Mouse (Mus musculus) embryonic stem cell, embryonic (primary cell): ENCODE data around the gene Guca2b.

Experiments used
- CTCF ChIA-PET, 4 experiments: fragments of 300-600 bp in 2 of 4; fragments of 350-600 bp in 2 of 4; sonication (Branson Sonifier 250); formaldehyde crosslinking; loops; one replicate each; lab custom pipeline; 2022; ENCODE audit warnings: inconsistent platforms in 2 of 4; lab: Charles Lee
- POLR2A ChIA-PET, 4 experiments: fragments of 300-600 bp in 2 of 4; fragments of 350-600 bp in 2 of 4; sonication (Branson Sonifier 250); formaldehyde crosslinking; loops; one replicate each; lab custom pipeline; 2022; ENCODE audit warnings: antibody characterized with exemption in 4 of 4, inconsistent platforms in 1 of 4; lab: Charles Lee

Guca2b gene

GRCm38 (mm10) chr4:119658731-119659130, at the start of gene Guca2b:
TSS of gene Guca2b (minus strand) at chr4:119658954.
- ChIA-PET POLR2A (interaction anchor here in 2 of 4 experiments (1.0 to 1.3 kb wide), 3 partner anchors 15 to 28 kb away, joined by 3 to 4 read pairs (median 3); no protein-coding TSS in a partner anchor), CTCF (interaction anchor here in 1 of 4 experiments (0.9 kb wide), 1 partner anchor 28 kb away, joined by 3 read pairs; no protein-coding TSS in a partner anchor)

- ChIA-PET CTCF (interaction anchor here in 2 of 4 experiments (0.6 to 0.7 kb wide), 3 partner anchors 68 to 1024 kb away, joined by 3 to 4 read pairs (median 3); no protein-coding TSS in a partner anchor), POLR2A (interaction anchor here in 2 of 4 experiments (0.6 to 1.6 kb wide), 3 partner anchors 10 to 39 kb away, joined by 3 to 5 read pairs (median 4); partner anchors contain the start of gene Hivep3 (in 1 of the 2))
Observed at GRCm38 (mm10) chr4:119707751-119708150, 49.0 kb upstream of the Guca2b start.

- ChIA-PET POLR2A (interaction anchor here in 2 of 4 experiments (0.6 to 1.6 kb wide), 3 partner anchors 10 to 39 kb away, joined by 3 to 5 read pairs (median 4); partner anchors contain the start of gene Hivep3 (in 1 of the 2)), CTCF (interaction anchor here in 2 of 4 experiments (0.6 to 0.7 kb wide), 3 partner anchors 69 to 1023 kb away, joined by 3 to 4 read pairs (median 3); no protein-coding TSS in a partner anchor)
Observed at GRCm38 (mm10) chr4:119707326-119707725, 48.6 kb upstream of the Guca2b start.

- CTCF ChIA-PET: no interaction called here
- POLR2A ChIA-PET: no interaction called here
Observed at GRCm38 (mm10) chr4:119703965-119704364, 45.2 kb upstream of the Guca2b start.

GRCm38 (mm10) chr4:119701269-119701954, 42.7 kb upstream of the Guca2b start:
- ChIA-PET POLR2A (no interaction called here), CTCF (interaction anchor here in 1 of 4 experiments (0.8 kb wide), 1 partner anchor 252 kb away, joined by 3 read pairs; no protein-coding TSS in a partner anchor)

- POLR2A ChIA-PET: interaction anchor here in 1 of 4 experiments (1.1 kb wide), 1 partner anchor 9 kb away, joined by 5 read pairs; no protein-coding TSS in a partner anchor
Observed at GRCm38 (mm10) chr4:119698339-119698738, 39.6 kb upstream of the Guca2b start.

GRCm38 (mm10) chr4:119685746-119686145, 27.0 kb upstream of the Guca2b start:
- ChIA-PET POLR2A (interaction anchor here in 2 of 4 experiments (0.6 to 2.0 kb wide), 4 partner anchors 9 to 146 kb away, joined by 4 to 9 read pairs (median 5); partner anchors contain the start of gene Frg2f1 (in 1 of the 2)), CTCF (interaction anchor here in 1 of 4 experiments (1.2 kb wide), 1 partner anchor 18 kb away, joined by 3 read pairs; no protein-coding TSS in a partner anchor)

More at GRCm38 (mm10) chr4:119698339-119698738, 39.6 kb upstream of the Guca2b start:
- CTCF ChIA-PET: no interaction called here

GRCm38 (mm10) chr4:119682596-119682995, 23.8 kb upstream of the Guca2b start:
- CTCF ChIA-PET: interaction anchor here in 2 of 4 experiments (0.6 to 0.7 kb wide), 2 partner anchors 152 to 280 kb away, joined by 4 to 5 read pairs; no protein-coding TSS in a partner anchor
- POLR2A ChIA-PET: interaction anchor here in 2 of 4 experiments (0.6 to 1.2 kb wide), 4 partner anchors 12 to 52 kb away, joined by 3 to 5 read pairs (median 4); no protein-coding TSS in a partner anchor

- ChIA-PET POLR2A (interaction anchor here in 2 of 4 experiments (0.6 to 0.7 kb wide), 2 partner anchors 40 to 259 kb away, joined by 3 read pairs; no protein-coding TSS in a partner anchor), CTCF (interaction anchor here in 3 of 4 experiments (0.6 to 0.8 kb wide), 8 partner anchors 11 to 439 kb away, joined by 3 to 13 read pairs (median 3); no protein-coding TSS in a partner anchor)
Observed at GRCm38 (mm10) chr4:119672685-119673084, 13.9 kb upstream of the Guca2b start.

GRCm38 (mm10) chr4:119671164-119671563, 12.4 kb upstream of the Guca2b start:
- ChIA-PET POLR2A (interaction anchor here in 1 of 4 experiments (1.4 to 1.6 kb wide), 2 partner anchors 13 to 208 kb away, joined by 3 read pairs; no protein-coding TSS in a partner anchor), CTCF (interaction anchor here in 2 of 4 experiments (0.5 to 0.6 kb wide), 2 partner anchors 434 to 476 kb away, joined by 3 to 4 read pairs; partner anchors contain the start of gene Svbp (in 1 of the 2))

GRCm38 (mm10) chr4:119670736-119671135, 12.0 kb upstream of the Guca2b start:
- ChIA-PET POLR2A (interaction anchor here in 1 of 4 experiments (1.4 to 1.6 kb wide), 2 partner anchors 13 to 209 kb away, joined by 3 read pairs; no protein-coding TSS in a partner anchor), CTCF (interaction anchor here in 2 of 4 experiments (0.5 kb wide), 3 partner anchors 282 to 900 kb away, joined by 3 to 4 read pairs (median 4); partner anchors contain the start of gene Svbp (in 1 of the 2))

- ChIA-PET POLR2A (interaction anchor here in 1 of 4 experiments (0.6 to 1.6 kb wide), 3 partner anchors 39 to 432 kb away, joined by 3 to 5 read pairs (median 3); no protein-coding TSS in a partner anchor), CTCF (interaction anchor here in 3 of 4 experiments (0.5 to 0.6 kb wide), 3 partner anchors 10 to 899 kb away, joined by 3 to 4 read pairs (median 4); no protein-coding TSS in a partner anchor)
Observed at GRCm38 (mm10) chr4:119670210-119670555, 11.4 kb upstream of the Guca2b start.

- CTCF ChIA-PET: interaction anchor here in 3 of 4 experiments (0.6 to 1.2 kb wide), 3 partner anchors 11 to 38 kb away, joined by 3 read pairs; no protein-coding TSS in a partner anchor
- POLR2A ChIA-PET: interaction anchor here in 2 of 4 experiments (0.6 to 1.6 kb wide), 4 partner anchors 13 to 431 kb away, joined by 3 to 5 read pairs (median 4); no protein-coding TSS in a partner anchor
Observed at GRCm38 (mm10) chr4:119669356-119670209, 10.8 kb upstream of the Guca2b start.

GRCm38 (mm10) chr4:119668596-119668995, 9.8 kb upstream of the Guca2b start:
- CTCF ChIA-PET: interaction anchor here in 2 of 4 experiments (0.7 to 1.4 kb wide), 4 partner anchors 8 to 299 kb away, joined by 3 to 5 read pairs (median 3); no protein-coding TSS in a partner anchor

GRCm38 (mm10) chr4:119668185-119668584, 9.4 kb upstream of the Guca2b start:
- ChIA-PET CTCF (interaction anchor here in 2 of 4 experiments (1.2 to 1.4 kb wide), 3 partner anchors 8 to 298 kb away, joined by 3 to 5 read pairs (median 3); no protein-coding TSS in a partner anchor), POLR2A (interaction anchor here in 3 of 4 experiments (0.6 to 1.5 kb wide), 3 partner anchors 36 to 39 kb away, joined by 3 to 5 read pairs (median 3); no protein-coding TSS in a partner anchor)

More at GRCm38 (mm10) chr4:119668596-119668995, 9.8 kb upstream of the Guca2b start:
- POLR2A ChIA-PET: interaction anchor here in 3 of 4 experiments (0.6 to 1.5 kb wide), 3 partner anchors 37 to 39 kb away, joined by 3 to 5 read pairs (median 3); no protein-coding TSS in a partner anchor

- POLR2A ChIA-PET: interaction anchor here in 2 of 4 experiments (1.0 to 1.5 kb wide), 2 partner anchors 36 to 128 kb away, joined by 3 read pairs; partner anchors contain the start of gene Frg2f1 (in 1 of the 2)
- CTCF ChIA-PET: interaction anchor here (0.5 to 1.4 kb wide), 22 partner anchors 9 to 1638 kb away, joined by 3 to 13 read pairs (median 4); no protein-coding TSS in a partner anchor
Observed at GRCm38 (mm10) chr4:119667454-119667853, 8.7 kb upstream of the Guca2b start.
